Mouse (Mus musculus) cerebellum, adult 11-12 months (tissue): ENCODE data around the gene Uqcrfs1.

ENCODE experiments used
- DNase-seq: peaks from one replicate; pipeline ENCODE4 v3.0.0; 2022

Uqcrfs1 gene

GRCm38 (mm10) chr13:30544856-30545604 is at the start of gene Uqcrfs1:
Gene Uqcrfs1, minus strand, starts transcription at chr13:30545362.
- peak; percentile 97 for DNase-seq

- DNase-seq = no peak
Observed at GRCm38 (mm10) chr13:30585786-30586185, 40.6 kb upstream of the Uqcrfs1 start.

GRCm38 (mm10) chr13:30582541-30582940 is 37.4 kb upstream of the Uqcrfs1 start:
- no peak for DNase-seq

GRCm38 (mm10) chr13:30578806-30579205 is 33.6 kb upstream of the Uqcrfs1 start:
- DNase-seq = no peak

GRCm38 (mm10) chr13:30576819-30577218 is 31.7 kb upstream of the Uqcrfs1 start:
- no peak for DNase-seq

- no peak for DNase-seq
Observed at GRCm38 (mm10) chr13:30572971-30573370, 27.8 kb upstream of the Uqcrfs1 start.

- DNase-seq = no peak
Observed at GRCm38 (mm10) chr13:30570182-30570581, 25.0 kb upstream of the Uqcrfs1 start.

GRCm38 (mm10) chr13:30567571-30567970 is 22.4 kb upstream of the Uqcrfs1 start:
- no peak for DNase-seq

- no peak for DNase-seq
Observed at GRCm38 (mm10) chr13:30566767-30567166, 21.6 kb upstream of the Uqcrfs1 start.

GRCm38 (mm10) chr13:30560603-30561002 is 15.4 kb upstream of the Uqcrfs1 start:
- no peak for DNase-seq

GRCm38 (mm10) chr13:30560052-30560451 is 14.9 kb upstream of the Uqcrfs1 start:
- no peak for DNase-seq

- DNase-seq = no peak
Observed at GRCm38 (mm10) chr13:30557751-30558150, 12.6 kb upstream of the Uqcrfs1 start.

- no peak for DNase-seq
Observed at GRCm38 (mm10) chr13:30553051-30553587, 8.0 kb upstream of the Uqcrfs1 start.

- DNase-seq = no peak
Observed at GRCm38 (mm10) chr13:30549339-30549738, 4.2 kb upstream of the Uqcrfs1 start.

- DNase-seq = peak; percentile 59
Observed at GRCm38 (mm10) chr13:30548835-30549234, 3.7 kb upstream of the Uqcrfs1 start.

GRCm38 (mm10) chr13:30530761-30531160 is 14.4 kb downstream of the Uqcrfs1 start:
- no peak for DNase-seq

GRCm38 (mm10) chr13:30524961-30525360 is 20.2 kb downstream of the Uqcrfs1 start:
- DNase-seq = no peak

- no peak for DNase-seq
Observed at GRCm38 (mm10) chr13:30523971-30524370, 21.2 kb downstream of the Uqcrfs1 start.

- no peak for DNase-seq
Observed at GRCm38 (mm10) chr13:30523246-30523891, 21.8 kb downstream of the Uqcrfs1 start.

GRCm38 (mm10) chr13:30521282-30521902 is 23.8 kb downstream of the Uqcrfs1 start:
- DNase-seq = no peak

GRCm38 (mm10) chr13:30518191-30518590 is 27.0 kb downstream of the Uqcrfs1 start:
- no peak for DNase-seq

- no peak for DNase-seq
Observed at GRCm38 (mm10) chr13:30507651-30508050, 37.5 kb downstream of the Uqcrfs1 start.

- no peak for DNase-seq
Observed at GRCm38 (mm10) chr13:30501860-30502395, 43.2 kb downstream of the Uqcrfs1 start.
